Mouse (Mus musculus) kidney, adult 2 months (tissue): ENCODE data around the gene Vmn1r45.

Experiments used
- CTCF ChIP-seq: fragments of 200-500 bp; conservative IDR thresholded peaks from 2 replicates; pipeline ENCODE4 v1.5.1; 2011; ENCODE audit warnings: low read depth, mild to moderate bottlenecking, control low read depth, low read length, moderate library complexity, mixed read lengths; ENCODE audit not compliant: insufficient read depth, insufficient read length
- POLR2A ChIP-seq: fragments of 200-500 bp; IDR thresholded peaks from one replicate; pipeline ENCODE4 v1.6.1; 2011; ENCODE audit warnings: low read depth, low read length, control low read depth

GRCm38 (mm10) chr6:89966341-89966740, 25.9 kb upstream of the Vmn1r45 start:
- TF ChIP-seq CTCF: no peak
- no peak for TF ChIP-seq POLR2A
